Mouse (Mus musculus): Measurements from ENCODE around the gene Sh3rf3.

The Sh3rf3 gene

GRCm38 (mm10) chr10:58848536-58848935 lies 35.4 kb downstream of the Sh3rf3 start:
- in situ Hi-C loops (cut with MboI, MseI) = no loop called here

GRCm38 (mm10) chr10:58854548-58855198 lies 41.5 kb downstream of the Sh3rf3 start:
- in situ Hi-C loops (cut with MboI, MseI) = no loop called here

GRCm38 (mm10) chr10:58855199-58855751 lies 42.1 kb downstream of the Sh3rf3 start:
- in situ Hi-C loops (cut with MboI, MseI) = no loop called here

GRCm38 (mm10) chr10:58855814-58856213 lies 42.7 kb downstream of the Sh3rf3 start:
- in situ Hi-C loops (cut with MboI, MseI) = no loop called here

GRCm38 (mm10) chr10:58856742-58857141 lies 43.6 kb downstream of the Sh3rf3 start:
- in situ Hi-C loops (cut with MboI, MseI) = no loop called here

- in situ Hi-C loops (cut with MboI, MseI) = loop anchor here (10.0 kb wide), 1 partner anchor 1220 kb away; no protein-coding TSS in a partner anchor
These were observed 51.6 kb downstream of the Sh3rf3 start for GRCm38 (mm10) chr10:58864735-58865134.

GRCm38 (mm10) chr10:58867536-58867935 lies 54.4 kb downstream of the Sh3rf3 start:
- in situ Hi-C loops (cut with MboI, MseI) = loop anchor here (10.0 kb wide), 1 partner anchor 1217 kb away; no protein-coding TSS in a partner anchor

GRCm38 (mm10) chr10:58869836-58870235 lies 56.7 kb downstream of the Sh3rf3 start:
- in situ Hi-C loops (cut with MboI, MseI) = loop anchor here (10.0 kb wide), 1 partner anchor 1215 kb away; no protein-coding TSS in a partner anchor

- in situ Hi-C loops (cut with MboI, MseI) = no loop called here
These were observed 58.1 kb downstream of the Sh3rf3 start for GRCm38 (mm10) chr10:58871149-58871820.

- in situ Hi-C loops (cut with MboI, MseI) = no loop called here
These were observed 58.8 kb downstream of the Sh3rf3 start for GRCm38 (mm10) chr10:58871821-58872577.

- in situ Hi-C loops (cut with MboI, MseI) = no loop called here
These were observed 64.7 kb downstream of the Sh3rf3 start for GRCm38 (mm10) chr10:58877835-58878234.

GRCm38 (mm10) chr10:58878636-58879035 lies 65.5 kb downstream of the Sh3rf3 start:
- in situ Hi-C loops (cut with MboI, MseI) = no loop called here

- in situ Hi-C loops (cut with MboI, MseI) = no loop called here
These were observed 69.6 kb downstream of the Sh3rf3 start for GRCm38 (mm10) chr10:58882741-58883140.

- in situ Hi-C loops (cut with MboI, MseI) = no loop called here
These were observed 72.2 kb downstream of the Sh3rf3 start for GRCm38 (mm10) chr10:58885351-58885750.

GRCm38 (mm10) chr10:58885816-58886215 lies 72.7 kb downstream of the Sh3rf3 start:
- in situ Hi-C loops (cut with MboI, MseI) = no loop called here

- in situ Hi-C loops (cut with MboI, MseI) = no loop called here
These were observed 77.7 kb downstream of the Sh3rf3 start for GRCm38 (mm10) chr10:58890671-58891439.

GRCm38 (mm10) chr10:58895431-58895830 lies 82.3 kb downstream of the Sh3rf3 start:
- in situ Hi-C loops (cut with MboI, MseI) = no loop called here

- in situ Hi-C loops (cut with MboI, MseI) = no loop called here
These were observed 83.9 kb downstream of the Sh3rf3 start for GRCm38 (mm10) chr10:58897009-58897543.

- in situ Hi-C loops (cut with MboI, MseI) = no loop called here
These were observed 92.1 kb downstream of the Sh3rf3 start for GRCm38 (mm10) chr10:58905253-58905652.

GRCm38 (mm10) chr10:58907001-58907443 lies 93.9 kb downstream of the Sh3rf3 start:
- in situ Hi-C loops (cut with MboI, MseI) = no loop called here

GRCm38 (mm10) chr10:58908451-58908850 lies 95.3 kb downstream of the Sh3rf3 start:
- in situ Hi-C loops (cut with MboI, MseI) = no loop called here
